In the genomic region with DNA sequence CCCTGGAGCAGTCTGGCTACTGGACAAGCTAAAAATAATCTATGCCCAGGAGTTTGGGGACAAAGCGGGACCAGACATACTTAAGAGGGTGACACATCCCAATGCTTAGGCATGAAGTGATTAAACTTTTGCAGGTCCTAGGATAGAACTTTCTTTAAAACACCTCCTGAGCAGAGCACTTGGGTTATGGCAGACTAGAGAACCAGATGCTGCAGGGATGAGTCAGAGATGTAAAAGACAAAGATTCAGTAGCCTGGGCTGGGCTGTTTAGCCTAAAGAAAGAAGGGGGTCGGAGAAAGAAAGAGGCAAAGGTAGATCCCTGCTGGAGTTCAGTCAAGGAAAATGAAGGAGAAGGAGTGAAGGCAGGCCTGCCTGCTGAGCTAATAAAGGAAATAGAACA, we compare ENCODE assay signal across 12 mouse cellular contexts.
"Had no signal": no experiment of that assay in that cellular context is flagged by ENCODE, and none has a peak within 500 bp of the region (broad histone marks: within the 10 kb centered on the region; RNA-seq: fewer than 3 reads in every experiment).

No protein-coding gene starts in this region.

- DNase-seq: kidney, postnatal 10 days; left cerebral cortex, postnatal 4 days; lung, adult 2 months; lung, postnatal 4 days; right cerebral cortex, postnatal 14 days; thymus, postnatal 36 days had no signal

- H3K4me3 ChIP-seq: liver, embryonic 15.5 days; midbrain, embryonic 10.5 days; stomach, embryonic 15.5 days had no signal

- H3K9me3 ChIP-seq: liver, embryonic 15.5 days; midbrain, embryonic 10.5 days; stomach, embryonic 15.5 days had no signal

- ATAC-seq: lung, postnatal 0 days; midbrain, embryonic 16.5 days had no signal

- H3K36me3 ChIP-seq: liver, embryonic 15.5 days; midbrain, embryonic 10.5 days; stomach, embryonic 15.5 days had no signal

- H3K9ac ChIP-seq: liver, embryonic 15.5 days; stomach, embryonic 15.5 days had no signal

- H3K4me2 ChIP-seq: liver, embryonic 11.5 days; liver, embryonic 15.5 days; stomach, embryonic 15.5 days had no signal

- H3K4me1 ChIP-seq: liver, embryonic 15.5 days; stomach, embryonic 15.5 days had no signal

- H3K27me3 ChIP-seq: liver, embryonic 15.5 days; stomach, embryonic 15.5 days had no signal

- H3K27ac ChIP-seq: liver, embryonic 15.5 days; midbrain, embryonic 10.5 days; stomach, embryonic 15.5 days had no signal
